Mouse (Mus musculus) telencephalon, adult 2 months (tissue): Measurements from ENCODE around the gene Spata1.

Experiments used
- DNase-seq: peaks from one replicate; pipeline ENCODE4 v3.0.0-alpha.2; 2011; ENCODE audit warnings: low read depth, low spot score

The Spata1 gene

GRCm38 (mm10) chr3:146419992-146420537 lies 79.5 kb downstream of the Spata1 start:
- no peak for DNase-seq

DNA sequence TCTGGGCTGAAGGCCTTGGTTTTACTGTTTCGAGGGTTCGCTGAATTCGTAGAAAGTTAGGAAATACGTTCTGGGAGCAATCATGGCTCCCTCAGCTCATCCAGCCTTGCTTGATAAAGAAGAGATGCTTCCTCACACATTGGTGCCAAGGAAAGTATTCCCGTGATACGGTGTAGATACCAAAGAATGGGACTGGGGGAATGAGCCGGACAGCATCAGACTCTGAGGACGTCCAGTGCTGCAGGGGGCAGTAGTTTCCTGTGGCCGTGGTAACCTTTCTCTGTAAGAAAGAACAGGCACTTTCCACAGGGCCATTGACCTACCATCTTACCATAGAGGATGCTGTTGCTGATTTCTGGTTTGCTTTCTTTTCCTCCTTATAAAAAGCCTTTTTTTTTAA lies 80.0 kb downstream of the Spata1 start:
- DNase-seq = no peak

GRCm38 (mm10) chr3:146418901-146419300 lies 80.7 kb downstream of the Spata1 start:
- DNase-seq = no peak

- DNase-seq = no peak
Observed at GRCm38 (mm10) chr3:146417873-146418272, 81.7 kb downstream of the Spata1 start.

- no peak for DNase-seq
Observed at GRCm38 (mm10) chr3:146414555-146414954, 85.0 kb downstream of the Spata1 start.

DNA sequence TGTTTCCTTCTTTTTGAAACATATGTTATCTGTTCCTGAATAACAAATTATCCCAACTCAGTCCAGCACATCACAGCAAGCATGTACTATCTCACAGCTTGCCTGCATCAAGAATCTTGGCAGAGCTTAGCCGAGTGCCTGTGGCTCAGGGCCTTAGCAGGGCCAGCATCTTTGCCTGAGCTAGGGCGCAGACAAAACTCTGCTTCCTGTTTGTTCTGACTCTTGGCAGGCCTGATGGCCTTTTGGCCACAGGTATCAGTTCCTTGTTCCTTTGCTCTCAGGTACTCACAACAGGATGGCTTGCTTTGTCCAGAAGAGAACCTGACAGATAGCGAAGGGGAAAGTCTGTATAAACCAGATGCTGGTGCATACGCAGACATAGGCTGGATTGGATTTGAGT lies 85.6 kb downstream of the Spata1 start:
- DNase-seq = no peak

DNA sequence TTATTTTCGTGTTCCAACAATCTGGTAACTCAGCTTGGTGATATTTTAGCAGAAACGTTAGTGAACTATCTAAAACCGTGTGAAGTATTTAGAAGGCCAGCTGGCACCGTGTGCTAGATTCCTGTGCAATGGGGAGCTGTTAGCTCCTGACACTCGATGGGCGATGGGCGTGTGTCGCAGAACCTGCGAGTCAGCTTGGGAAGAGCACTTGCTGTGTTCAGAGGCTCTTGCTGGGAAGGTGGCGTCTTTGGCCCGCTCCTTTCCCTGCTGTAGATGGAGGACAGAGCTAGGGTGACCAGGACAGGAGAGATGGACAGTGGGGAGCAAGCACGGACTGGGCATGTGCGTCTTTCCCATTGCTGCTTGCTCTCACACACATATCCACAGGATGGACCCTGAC lies 86.5 kb downstream of the Spata1 start:
- no peak for DNase-seq

GRCm38 (mm10) chr3:146412480-146412879 lies 87.1 kb downstream of the Spata1 start:
- no peak for DNase-seq

DNA sequence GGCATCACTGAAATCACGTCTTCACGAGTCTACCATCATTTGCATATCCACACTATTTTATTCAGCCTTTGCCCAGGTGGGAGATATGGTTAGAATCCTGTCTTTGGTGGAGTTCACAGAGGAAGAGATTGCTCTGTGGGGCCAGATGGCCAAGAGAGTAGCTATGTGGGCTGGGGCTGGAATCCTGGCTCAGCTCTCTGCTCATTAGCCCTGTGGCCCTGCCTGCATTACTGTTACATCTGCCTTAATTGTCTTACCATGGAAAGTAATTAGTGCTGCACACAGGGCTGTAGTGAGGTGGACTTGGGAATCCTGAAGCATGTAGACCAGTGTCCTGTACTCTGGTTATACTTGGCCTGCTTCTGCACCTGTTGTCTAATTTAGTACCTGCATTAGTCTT lies 87.5 kb downstream of the Spata1 start:
- no peak for DNase-seq

GRCm38 (mm10) chr3:146410114-146410513 lies 89.4 kb downstream of the Spata1 start:
- no peak for DNase-seq
